Mouse (Mus musculus) left cerebral cortex, adult 11 months (tissue): ENCODE measurements around the gene 1700020N01Rik.

Source experiments
- DNase-seq: peaks from one replicate; pipeline ENCODE4 v3.0.0; 2022; ENCODE audit warnings: low spot score

1700020N01Rik gene

DNA sequence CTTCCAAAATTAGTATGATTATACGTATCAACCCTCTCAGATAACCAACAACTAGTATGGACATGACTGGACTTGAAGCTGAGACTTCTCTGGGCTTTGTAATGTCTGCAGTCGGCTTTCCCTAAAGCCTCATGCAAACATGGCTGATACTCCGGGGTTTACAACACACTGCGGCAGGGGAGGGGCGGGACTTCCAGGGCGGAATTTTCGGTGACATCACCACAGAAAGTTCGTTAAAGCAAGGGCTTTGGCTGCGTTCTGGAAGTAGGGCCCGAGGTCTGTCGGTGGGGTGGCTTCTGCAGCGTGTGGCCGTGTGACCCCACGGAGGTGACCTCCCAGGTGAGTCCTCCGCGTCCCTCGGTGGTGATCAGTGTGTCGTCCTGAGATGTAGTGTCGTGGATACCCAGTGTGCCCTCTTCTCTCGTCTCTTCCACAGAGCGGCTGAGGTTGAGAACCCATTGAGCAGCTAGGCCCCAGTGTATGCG, at the start of gene 1700020N01Rik:
1700020N01Rik (plus strand) TSS at position 250 of the 485 bp plus-strand sequence.
- DNase-seq: no peak

DNA sequence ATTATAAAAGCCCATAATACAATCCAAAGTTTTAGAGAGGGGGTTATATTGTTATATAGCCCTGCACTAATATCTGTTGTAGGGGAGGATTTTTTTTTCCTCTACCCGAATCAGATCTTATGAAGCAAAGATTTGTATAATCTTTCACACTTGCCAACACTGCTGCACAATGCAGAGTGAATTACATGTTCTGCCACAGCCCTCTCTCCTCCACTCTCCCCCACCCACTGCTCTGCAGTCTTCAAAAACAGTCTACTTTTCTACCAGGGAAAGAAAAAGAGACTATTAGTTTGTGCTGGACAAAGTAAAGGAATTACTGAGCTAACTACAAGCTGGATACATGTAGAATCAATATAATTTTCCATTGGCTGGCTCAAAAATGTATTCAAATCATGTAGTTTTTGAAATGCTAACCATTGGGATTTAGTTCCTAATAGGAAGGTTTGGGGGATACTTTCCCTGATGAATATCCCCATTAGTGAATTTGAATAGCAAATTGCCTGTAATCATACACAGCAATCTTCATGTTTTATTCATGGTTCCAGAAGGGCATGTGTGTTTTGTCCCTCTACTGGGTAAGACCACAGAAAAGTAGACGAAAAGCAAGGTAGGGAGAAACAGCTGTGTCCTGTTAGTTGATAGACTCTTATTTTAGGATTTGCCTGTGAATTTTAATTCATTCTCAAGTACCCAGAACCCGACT, 49.2 kb upstream of the 1700020N01Rik start:
- no peak for DNase-seq

DNA sequence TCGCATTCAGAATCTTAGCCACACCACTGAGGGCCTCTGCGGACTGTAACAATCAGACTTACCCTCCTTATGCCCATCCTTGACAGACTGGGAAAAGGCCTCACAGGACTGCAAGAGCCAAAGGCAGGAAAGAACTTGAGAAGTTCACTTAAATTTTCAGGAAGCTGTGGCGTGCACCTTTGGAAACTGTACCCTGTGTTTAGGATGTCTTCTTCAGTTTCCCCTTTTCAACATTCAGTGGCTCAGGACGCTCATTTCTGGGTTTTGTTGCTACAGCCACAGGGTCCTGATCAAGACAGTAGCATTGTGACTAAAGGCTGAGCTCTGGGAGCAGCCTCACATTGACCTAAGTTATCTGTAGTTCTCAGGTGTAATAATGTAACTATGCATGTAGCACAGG, 48.2 kb upstream of the 1700020N01Rik start:
- DNase-seq: no peak

DNA sequence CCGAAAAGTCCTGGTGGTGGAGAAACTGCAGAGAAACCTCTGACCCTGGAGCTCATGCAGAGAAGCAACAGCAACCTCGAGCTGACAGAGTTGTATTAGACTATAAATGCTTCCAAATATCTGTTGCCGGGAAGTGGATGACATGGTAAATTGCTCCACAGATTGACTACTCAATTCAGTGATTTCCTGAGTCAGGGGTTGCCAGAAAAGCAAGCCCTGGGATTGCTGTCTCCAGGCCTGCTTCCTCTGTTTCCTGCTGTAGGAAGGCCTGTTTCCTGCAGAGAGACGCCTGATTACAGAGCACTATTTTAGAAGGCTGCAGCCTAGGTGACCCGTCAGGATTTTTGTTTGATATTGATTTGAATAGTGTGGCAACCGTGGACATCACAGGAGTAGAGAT, 47.5 kb upstream of the 1700020N01Rik start:
- no peak for DNase-seq

DNA sequence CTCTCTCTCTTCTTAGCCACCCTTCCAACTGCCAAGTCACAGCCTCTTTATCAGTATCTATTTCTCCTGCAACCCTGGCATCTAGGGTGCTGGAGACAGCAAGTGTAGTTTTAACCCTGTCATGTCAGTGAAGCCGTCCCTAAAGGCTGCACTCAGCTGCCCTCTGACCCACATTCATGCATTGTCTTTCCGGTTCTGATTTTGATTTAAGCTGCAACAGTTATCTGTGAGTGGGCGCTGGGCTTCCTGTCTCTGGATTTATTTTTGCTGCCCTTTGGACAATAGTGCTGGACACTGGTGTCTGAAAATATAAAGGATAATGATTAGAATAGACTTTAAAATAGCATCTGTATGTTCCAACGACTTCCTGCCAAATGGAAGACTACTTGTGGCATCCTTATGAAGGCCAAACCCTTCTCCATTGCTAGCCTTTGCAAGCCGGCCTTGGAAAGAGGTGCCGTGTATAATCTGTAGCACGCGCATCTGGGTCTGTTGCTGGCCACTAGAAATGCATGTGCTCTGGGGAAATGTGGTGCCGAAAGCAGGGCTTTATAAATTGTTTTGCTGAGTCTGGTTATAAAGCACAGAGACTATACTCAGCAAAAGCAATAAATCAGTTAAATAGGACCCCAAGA, 44.0 kb upstream of the 1700020N01Rik start:
- no peak for DNase-seq

DNA sequence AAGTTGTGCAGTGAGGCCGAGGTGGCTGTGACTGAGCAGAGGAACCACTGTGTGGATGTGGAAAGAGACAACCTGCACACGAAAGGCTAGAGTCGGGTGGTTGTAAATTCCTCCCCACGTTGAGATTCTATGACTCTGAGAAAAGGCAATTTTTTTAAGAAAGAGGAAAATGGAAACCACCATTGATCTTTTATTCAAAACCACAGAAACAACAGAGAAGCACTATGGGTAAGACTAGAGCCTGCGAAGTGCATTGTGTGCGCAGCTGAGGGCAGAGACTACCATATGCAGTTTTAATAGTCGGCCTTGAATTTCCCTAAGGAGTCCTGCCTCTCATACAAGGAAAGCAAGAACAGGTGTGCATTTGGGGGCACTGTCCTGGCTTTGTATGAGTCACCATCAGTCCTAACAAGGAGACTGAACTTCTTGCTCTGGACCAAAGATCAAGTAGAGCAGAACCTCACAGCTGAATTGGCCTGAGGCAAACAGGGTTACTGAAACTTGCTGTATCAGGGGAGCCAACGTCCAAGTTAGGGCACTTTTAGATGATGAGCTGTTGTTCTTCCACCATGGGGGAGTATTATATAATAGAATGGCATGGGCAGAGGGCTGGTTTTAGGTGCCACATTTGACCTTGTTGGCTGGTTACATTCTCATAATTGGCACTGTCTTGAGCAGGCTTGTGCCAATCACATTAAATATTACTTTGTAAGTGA, 39.8 kb upstream of the 1700020N01Rik start:
- DNase-seq: no peak

DNA sequence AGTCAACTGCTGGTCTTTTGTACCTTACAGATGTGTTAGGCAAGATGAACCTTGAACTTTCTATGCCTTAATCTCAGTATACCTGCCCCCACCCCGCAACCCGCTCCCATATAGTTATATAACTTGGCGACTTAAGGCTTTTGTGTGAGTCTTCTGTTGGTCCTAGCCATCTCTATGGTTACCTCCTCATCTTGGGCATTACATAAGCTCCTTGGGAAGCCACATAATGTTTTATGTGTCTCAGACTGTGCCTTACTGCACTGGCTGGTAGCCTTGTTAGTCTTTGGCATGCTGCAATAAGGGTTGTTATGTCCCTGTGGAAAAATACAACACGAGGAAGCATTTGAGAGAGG, 39.3 kb upstream of the 1700020N01Rik start:
- DNase-seq: no peak

DNA sequence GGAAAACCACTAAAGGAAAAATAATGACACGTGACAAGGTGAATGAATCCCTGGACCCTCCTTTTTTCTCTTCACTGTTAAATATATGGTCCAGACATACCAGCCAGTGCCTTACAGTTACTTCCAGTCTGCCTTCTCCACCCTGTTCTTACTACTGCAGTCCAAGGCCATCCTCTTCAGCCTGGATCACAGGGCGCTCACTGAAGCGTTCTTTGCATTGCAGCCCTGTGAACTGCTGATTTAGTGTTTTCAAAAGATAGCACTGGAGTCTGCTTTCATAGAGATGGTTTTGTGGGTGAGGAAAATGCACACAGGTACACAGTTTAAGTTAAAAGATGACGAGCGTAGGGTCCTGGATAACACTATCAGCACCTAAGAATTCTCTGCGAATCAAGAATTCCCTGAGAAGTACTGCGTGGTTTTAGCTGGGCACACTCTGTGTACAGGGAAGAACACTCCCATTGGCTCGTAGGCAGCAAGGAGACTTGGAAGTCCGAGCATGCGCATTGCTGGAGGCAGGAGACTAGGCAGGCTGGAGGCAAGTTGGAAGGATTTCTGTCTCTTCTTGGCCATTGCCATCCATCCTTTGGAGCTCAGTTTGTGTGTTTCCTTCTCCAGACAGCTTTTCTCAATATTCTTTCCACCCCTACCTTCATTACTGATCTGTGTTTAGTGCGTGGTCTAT, 37.9 kb upstream of the 1700020N01Rik start:
- no peak for DNase-seq

DNA sequence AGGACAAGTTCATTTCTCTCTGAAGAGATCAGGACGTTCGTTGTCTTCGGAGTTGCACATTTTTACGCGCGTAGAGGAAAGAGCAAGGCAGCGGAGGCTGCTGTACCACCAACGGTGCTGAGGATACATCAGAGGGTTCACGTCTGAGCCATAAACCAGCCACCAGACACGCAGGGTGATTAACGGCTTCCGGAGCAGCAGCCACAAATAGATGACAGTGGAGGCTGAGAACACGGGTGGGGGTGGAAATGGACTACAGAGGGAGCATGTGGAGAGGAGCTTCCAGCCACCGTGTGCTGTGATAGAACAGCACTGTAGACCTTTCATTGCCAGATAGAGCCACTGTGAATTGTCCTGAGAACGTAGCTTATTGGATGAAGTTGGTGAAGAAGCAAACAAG, 33.2 kb upstream of the 1700020N01Rik start:
- DNase-seq: no peak

DNA sequence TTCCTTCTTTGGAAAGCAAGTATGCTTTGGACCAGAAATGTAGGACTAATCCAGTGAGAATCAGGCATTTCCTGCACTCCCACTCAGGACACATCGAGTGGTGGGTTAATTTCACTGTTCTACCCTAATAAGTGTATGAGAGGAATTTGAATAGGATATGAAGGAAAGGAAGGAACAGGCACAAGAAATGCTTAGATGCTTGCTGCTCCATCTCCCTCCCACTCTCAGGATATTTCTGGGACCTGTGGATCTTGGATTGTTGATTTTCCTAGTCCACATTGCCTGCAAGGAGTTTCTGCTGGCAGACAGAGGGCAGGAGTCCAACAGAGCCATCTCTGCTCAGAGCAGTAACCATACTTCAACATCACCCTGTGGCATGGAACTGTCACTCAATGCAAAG, 31.8 kb upstream of the 1700020N01Rik start:
- DNase-seq: no peak

DNA sequence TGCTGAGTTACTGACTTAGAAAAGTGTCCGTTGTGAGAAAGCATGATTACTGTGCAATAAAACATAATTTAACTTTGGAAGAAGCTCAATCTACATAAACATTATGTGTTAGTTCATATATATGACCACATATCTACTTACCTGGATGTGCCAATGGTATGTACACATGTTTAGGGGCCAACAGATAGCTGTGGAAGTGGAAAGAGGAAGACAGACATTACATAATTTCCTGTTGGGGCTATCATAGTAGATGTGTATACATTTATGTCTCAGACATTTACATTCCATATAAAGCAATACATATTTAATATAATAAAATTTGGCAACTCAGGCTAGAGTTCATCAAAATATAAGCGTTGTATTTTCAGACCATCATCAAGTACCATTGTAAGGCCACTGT, 29.5 kb upstream of the 1700020N01Rik start:
- no peak for DNase-seq

DNA sequence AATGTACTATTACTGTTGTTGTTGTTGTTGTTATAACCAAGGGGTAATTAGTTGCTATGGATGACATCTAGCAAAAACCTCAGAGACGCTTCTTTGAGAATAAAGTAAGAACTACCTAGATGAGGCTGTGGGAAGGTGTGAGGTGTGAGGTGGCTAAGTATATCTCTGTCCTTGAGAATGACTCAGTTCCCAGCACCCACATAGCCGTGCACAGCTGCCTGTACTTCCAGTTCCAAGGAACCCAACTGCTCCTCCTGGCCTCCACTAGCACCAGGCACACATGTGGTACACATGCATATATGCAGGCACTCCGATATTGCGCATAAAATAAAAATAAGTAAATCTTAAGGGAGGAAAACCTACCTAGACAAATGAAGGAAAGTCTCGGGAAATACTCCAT, 28.8 kb upstream of the 1700020N01Rik start:
- DNase-seq: no peak

DNA sequence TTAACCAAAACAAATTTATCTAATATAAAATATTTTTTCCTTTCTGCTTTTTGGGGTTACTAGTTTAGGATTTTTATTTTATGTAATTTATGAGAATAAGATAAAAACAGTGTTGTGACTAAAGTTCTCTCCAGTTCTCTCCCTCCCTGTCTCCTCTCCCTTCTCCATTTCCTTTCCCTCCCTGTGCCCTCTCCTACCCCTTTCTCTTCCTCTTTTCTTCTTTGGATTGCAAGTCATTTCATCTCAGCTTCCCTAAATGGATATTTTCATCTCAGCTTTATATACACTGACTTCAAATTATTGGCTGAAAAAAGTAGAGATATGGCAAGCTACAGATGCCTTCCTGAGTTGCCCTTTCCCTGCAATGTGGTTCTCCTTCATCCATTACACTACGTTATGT, 26.9 kb upstream of the 1700020N01Rik start:
- no peak for DNase-seq

DNA sequence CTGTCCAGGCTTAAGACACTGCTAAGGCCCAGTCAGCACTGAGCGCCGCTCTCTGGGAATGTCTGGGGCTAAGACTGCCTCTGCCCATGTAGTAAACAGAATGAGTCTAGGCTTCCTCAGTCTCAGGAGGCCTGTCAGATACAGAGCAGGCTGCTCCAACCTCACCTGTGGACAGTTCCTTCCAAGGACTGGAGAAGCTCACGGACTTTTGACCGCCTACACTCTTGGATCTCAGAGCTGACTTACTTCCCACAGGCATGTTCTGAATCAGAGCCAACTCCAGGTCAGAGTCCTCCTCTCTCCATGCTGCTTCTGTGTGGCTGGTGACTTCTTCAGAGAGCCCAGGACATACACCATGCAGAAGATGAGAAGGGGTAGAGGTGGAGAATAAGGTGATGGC, 21.3 kb upstream of the 1700020N01Rik start:
- DNase-seq: no peak

DNA sequence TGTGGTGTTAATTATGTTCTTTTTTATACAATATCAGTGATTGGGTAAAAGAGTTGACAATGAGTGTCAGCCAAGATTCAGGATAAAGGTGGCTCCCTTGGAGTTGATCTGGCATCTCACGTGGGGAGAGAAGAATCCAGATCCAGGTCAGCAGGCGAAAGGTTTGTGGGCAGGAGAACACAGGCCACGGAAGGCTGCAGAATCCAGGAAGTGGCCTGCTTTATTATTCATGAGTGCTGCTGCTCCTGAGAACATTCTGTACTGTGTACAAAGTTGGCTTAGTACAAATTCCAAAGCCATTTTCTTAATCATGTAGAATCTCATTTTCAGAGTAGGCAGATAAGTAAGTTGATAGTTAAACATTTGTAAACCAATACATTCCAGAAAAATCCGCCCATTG, 19.2 kb upstream of the 1700020N01Rik start:
- no peak for DNase-seq

DNA sequence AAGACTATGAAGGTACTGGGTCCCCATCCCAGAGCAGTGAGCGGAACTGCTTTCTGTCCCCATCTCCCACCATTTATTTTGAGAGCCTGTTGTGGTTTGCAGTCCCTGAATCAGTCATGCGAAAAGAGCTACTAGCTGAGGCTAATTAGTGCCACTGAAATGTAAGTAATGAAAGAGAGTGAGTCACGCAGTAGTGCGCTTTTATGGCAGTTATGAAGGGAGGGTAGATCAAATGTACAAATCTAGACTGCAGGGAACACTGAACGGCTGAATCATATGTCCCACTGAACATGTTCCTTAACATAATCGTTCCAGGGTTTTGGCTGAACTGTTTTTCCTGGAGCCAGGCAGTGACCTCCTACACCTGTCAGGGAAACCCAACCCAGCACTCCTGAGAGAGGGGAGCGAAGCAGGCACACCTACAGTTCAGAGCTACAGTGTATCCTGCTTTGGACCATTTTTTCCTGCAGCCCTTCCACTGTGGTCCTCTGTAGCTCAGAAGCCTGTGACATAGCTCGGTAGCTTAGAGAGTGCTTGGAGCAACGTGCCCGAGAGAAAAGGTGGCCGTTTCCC, 17.1 kb upstream of the 1700020N01Rik start:
- DNase-seq: no peak

DNA sequence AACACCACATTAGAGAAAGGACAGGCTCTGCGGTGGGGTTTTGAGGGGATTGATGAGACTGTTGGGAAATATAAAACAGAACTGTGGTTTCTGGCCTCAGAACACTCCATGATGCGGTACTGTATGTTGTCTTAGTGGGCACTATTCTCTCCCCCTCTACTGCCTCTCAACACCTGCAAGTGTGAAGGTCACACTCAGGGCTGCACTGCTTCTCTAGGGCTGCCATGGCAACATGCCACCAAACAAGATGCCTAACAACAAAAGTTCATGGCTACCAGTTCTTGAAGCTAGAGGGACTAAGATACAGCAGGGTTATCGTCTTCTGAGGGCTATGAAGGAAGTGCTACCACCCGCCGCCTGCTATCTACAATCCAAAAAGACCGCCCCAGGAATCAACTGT, 15.1 kb upstream of the 1700020N01Rik start:
- DNase-seq: no peak

DNA sequence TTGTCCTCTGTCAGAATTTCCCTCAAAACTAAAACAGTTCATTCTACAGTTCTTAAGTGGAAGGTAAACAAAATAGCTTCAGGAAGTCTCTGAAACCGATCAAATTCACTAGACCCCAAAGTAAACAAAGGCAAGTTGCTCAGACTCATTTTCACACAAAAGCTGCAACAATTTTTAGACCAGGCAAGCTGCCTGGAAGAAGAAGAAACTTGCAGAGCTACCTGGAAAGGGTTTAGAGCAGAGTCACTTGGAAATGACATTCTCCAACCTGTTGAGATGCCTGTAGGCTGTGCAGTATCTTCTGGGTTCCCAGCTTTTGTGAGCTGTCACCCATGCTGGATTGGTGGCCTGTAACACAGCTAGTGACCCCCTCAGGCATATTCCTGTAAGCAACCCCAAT, 11.4 kb upstream of the 1700020N01Rik start:
- no peak for DNase-seq

DNA sequence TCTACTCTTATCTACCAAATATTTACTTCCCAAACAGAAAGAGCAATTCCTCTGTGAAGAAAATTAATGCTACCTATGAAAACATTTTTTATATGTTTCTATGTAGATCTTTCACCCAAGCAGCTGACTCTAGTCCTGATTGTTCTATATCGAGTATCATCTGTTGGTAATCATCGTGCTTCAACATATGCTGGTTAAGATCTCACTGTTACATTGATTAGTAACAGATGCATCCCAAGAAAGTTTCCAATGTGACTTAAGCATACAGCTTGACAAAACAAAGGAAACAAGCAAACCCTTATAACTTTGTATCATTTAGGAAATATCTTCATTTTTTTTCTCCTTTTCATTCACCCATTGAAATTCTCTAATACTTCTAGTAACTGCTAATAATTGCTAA, 5.9 kb upstream of the 1700020N01Rik start:
- no peak for DNase-seq

DNA sequence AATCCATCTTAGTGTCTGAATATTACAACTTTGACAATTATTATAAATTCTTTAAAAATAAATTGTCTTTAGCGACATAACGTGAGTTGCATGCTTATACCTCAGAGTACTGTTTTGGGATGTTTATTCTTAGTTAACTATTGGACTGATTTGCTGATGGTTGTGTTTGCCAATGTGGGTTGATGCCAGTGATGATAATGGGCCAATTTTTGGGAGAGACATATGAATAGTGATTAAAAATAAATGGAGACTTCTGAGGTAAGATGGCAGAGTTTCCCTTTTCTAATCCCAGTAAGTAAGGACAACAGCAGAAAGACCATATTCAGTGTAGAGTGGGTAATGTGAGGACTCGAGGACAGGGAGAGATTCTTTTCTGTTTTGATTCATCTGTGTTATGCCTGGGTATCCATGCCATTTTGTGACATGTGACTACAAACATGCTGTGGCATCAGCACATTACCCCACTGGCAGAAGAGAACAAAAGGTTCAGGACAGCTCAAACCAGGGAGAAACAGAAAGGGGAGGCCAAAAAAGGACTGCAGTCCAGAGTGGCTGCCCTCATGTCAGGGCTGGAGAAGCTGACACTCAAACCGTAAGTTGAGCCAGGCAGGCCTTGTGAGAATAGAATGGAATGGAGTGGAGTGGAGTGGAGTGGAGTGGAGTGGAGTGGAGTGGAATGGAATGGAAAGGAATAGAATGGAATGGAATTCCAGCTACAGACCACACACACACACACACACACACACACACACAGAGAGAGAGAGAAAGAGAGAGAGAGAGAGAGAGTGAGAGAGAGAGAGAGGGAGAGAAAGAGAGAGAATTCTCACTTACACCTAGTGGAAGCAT, 4.7 kb upstream of the 1700020N01Rik start:
- no peak for DNase-seq

DNA sequence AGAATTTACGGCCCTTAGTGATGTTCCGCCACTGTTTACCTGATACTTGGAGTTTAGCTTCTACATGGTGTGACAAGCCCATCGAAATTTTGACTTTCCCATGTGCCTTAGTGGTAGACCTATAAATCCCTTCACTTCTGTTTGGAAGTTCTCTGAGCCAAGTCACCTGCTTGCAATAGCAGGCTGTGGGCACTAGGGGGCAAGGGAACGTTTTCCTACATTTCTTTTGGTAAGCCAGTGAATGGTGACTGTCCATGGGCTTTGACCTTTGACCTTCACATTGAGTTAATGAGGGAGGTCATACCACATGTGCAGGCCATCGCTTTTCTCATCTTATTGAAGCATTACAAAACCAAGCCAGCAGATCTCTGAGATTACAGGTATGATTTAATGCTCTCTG, 8.0 kb downstream of the 1700020N01Rik start:
- no peak for DNase-seq
